Mouse (Mus musculus) kidney, embryonic 14.5 days (tissue): ENCODE results near the gene Slc7a11. TPM values are rescaled to one million over a fixed set of nuclear protein-coding genes. Genes with fewer than 3 reads are reported as not detected.

Source experiments
- ATAC-seq: fragments of 200-750 bp; cut with Nextera tagmentation; 2 replicates; pipeline ENCODE4 v1.8.0; 2017; ENCODE audit warnings: moderate number of reproducible peaks, mild to moderate bottlenecking, moderate TSS enrichment, moderate library complexity; ENCODE audit not compliant: low FRiP score, low TSS enrichment
- H3K27ac ChIP-seq: fragments of 300-500 bp; sonication (generic); 2 replicates; pipeline ENCODE4 v1.5.1; 2014; ENCODE audit warnings: low read depth, mild to moderate bottlenecking, low read length, moderate library complexity, mixed read lengths
- H3K27me3 ChIP-seq: fragments of 300-500 bp; sonication (generic); 2 replicates; pipeline ENCODE4 v1.6.1; 2014; ENCODE audit warnings: mild to moderate bottlenecking, low read length; ENCODE audit not compliant: control insufficient read depth, insufficient read depth
- H3K36me3 ChIP-seq: fragments of 300-500 bp; sonication (generic); 2 replicates; pipeline ENCODE4 v1.6.1; 2014; ENCODE audit warnings: low read length, mixed read lengths; ENCODE audit not compliant: control insufficient read depth, insufficient read depth
- H3K4me1 ChIP-seq: fragments of 300-500 bp; sonication (generic); 2 replicates; pipeline ENCODE4 v1.6.1; 2014; ENCODE audit warnings: low read length, mixed read lengths; ENCODE audit not compliant: control insufficient read depth, insufficient read depth
- H3K4me2 ChIP-seq: fragments of 300-500 bp; sonication (generic); replicated peaks from 2 replicates; pipeline ENCODE4 v1.6.1; 2014; ENCODE audit warnings: low read depth, mild to moderate bottlenecking, low read length
- H3K4me3 ChIP-seq: fragments of 300-500 bp; sonication (generic); 2 replicates; pipeline ENCODE4 v1.5.1; 2014; ENCODE audit warnings: mild to moderate bottlenecking, low read length
- H3K9ac ChIP-seq: fragments of 300-500 bp; sonication (generic); 2 replicates; pipeline ENCODE4 v1.6.1; 2014; ENCODE audit warnings: low read depth, mild to moderate bottlenecking, low read length, moderate library complexity
- H3K9me3 ChIP-seq: fragments of 300-500 bp; sonication (generic); 2 replicates; pipeline ENCODE4 v1.6.1; 2016; ENCODE audit warnings: low read length; ENCODE audit not compliant: control insufficient read depth
- WGBS: fragments of 180-500 bp; shearing (Covaris S2); extraction: QIAGEN DNeasy Blood & Tissue Kit; methylation state at CpG from one replicate; pipeline ENCODE4 v1.1.7; 2014; 5-methylcytosine and 5-hydroxymethylcytosine counted together
- polyA plus RNA-seq: library from polyadenylated mRNA; unstranded; fragments of >200 nt; fragmentation: Nextera tagmentation; extraction: Ambion mirVana; gene quantifications from 2 replicates; pipeline ENCODE4 v1.2.1, GENCODE M21; 2014

The Slc7a11 gene
- polyA plus RNA-seq, 1 experiment from 2014 or later = 0.58 TPM

DNA sequence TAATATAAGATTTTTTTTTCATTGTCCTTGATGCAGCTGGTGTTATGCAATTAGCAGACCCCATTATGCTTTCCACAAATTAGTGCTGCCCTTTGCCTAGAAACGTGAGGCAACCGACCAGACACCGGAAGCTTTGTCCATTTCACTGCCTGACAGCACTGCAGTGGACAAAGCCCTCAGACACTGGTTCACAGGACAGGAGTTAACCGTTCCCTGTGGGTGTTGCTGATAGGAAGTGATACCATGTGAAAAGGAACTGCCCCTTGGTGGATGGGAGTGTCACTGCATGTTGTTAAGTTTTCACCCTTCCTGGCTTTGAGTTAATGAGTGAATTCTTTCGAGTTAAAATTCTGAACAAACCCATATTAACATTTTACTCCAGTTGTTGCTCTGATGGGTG is 60.7 kb downstream of the Slc7a11 start:
- ATAC-seq = peak; percentile 22; the same call in 1 of the 2 replicates
- H3K9ac ChIP-seq = no peak overlapping the region
- no peaks in the 10 kb centered on the region for H3K27me3 ChIP-seq
- H3K4me1 ChIP-seq = no peaks in the 10 kb centered on the region
- peak overlapping the region; percentile 56 for H3K4me2 ChIP-seq
- no peaks in the 10 kb centered on the region for H3K36me3 ChIP-seq
- no peak overlapping the region for H3K4me3 ChIP-seq
- peak overlapping the region; percentile 47; the same call in 1 of the 2 replicates for H3K27ac ChIP-seq
- no peaks in the 10 kb centered on the region for H3K9me3 ChIP-seq
- 17% methylated on average over 5 of the region's 5 CpGs for WGBS

GRCm38 (mm10) chr3:50381861-50382693 is 61.3 kb downstream of the Slc7a11 start:
- no peaks in the 10 kb centered on the region for H3K27me3 ChIP-seq
- 0 out of 2 replicates have a peak overlapping the region, but pooled peaks have one; percentile 23 for H3K9ac ChIP-seq
- H3K4me1 ChIP-seq = no peaks in the 10 kb centered on the region
- H3K4me3 ChIP-seq = peak overlapping the region; percentile 38
- peak; percentile 77 for ATAC-seq
- 21% methylated on average over 22 of the region's 22 CpGs for WGBS
- H3K27ac ChIP-seq = peak overlapping the region; percentile 47; the same call in 1 of the 2 replicates
- peak overlapping the region; percentile 56 for H3K4me2 ChIP-seq
- H3K36me3 ChIP-seq = no peaks in the 10 kb centered on the region
- H3K9me3 ChIP-seq = no peaks in the 10 kb centered on the region

GRCm38 (mm10) chr3:50381160-50381860 is 62.1 kb downstream of the Slc7a11 start:
- H3K27ac ChIP-seq = no peak overlapping the region

DNA sequence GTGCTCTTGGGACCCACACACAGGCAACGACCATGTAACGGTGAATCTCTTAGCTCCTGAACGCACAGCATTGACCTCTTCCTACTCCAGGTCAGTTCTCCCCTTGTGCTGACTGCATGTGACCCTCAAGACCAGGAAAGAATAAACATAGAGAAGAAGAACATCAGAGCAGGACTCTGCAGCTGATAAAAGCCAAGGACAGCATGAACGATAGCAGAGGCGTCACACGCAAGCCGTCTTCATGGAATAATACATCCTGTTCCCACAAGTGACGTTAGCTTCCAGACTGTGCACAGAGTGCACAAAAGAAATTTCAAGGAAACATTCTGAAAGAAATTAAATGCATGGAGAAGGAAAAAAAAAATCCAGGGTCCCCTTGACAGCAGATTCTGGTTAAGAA is 63.5 kb downstream of the Slc7a11 start:
- H3K27ac ChIP-seq = no peak overlapping the region
- H3K4me3 ChIP-seq = no peak overlapping the region
- H3K4me1 ChIP-seq = no peaks in the 10 kb centered on the region
- ATAC-seq = no peak
- no peak overlapping the region for H3K4me2 ChIP-seq
- WGBS = 66% methylated on average over 8 of the region's 8 CpGs
- H3K9ac ChIP-seq = no peak overlapping the region
- no peaks in the 10 kb centered on the region for H3K9me3 ChIP-seq
- no peaks in the 10 kb centered on the region for H3K36me3 ChIP-seq
- no peaks in the 10 kb centered on the region for H3K27me3 ChIP-seq

More at GRCm38 (mm10) chr3:50381160-50381860, 62.1 kb downstream of the Slc7a11 start:
- H3K4me3 ChIP-seq = peak overlapping the region; percentile 38
- WGBS = 22% methylated on average over 10 of the region's 10 CpGs
- peak; percentile 70; the same call in 1 of the 2 replicates for ATAC-seq
- no peaks in the 10 kb centered on the region for H3K9me3 ChIP-seq
- H3K4me2 ChIP-seq = peak overlapping the region; percentile 56
- no peaks in the 10 kb centered on the region for H3K36me3 ChIP-seq
- H3K4me1 ChIP-seq = no peaks in the 10 kb centered on the region
- no peaks in the 10 kb centered on the region for H3K27me3 ChIP-seq
- H3K9ac ChIP-seq = 0 out of 2 replicates have a peak overlapping the region, but pooled peaks have one; percentile 23

GRCm38 (mm10) chr3:50375477-50375876 is 67.9 kb downstream of the Slc7a11 start:
- no peaks in the 10 kb centered on the region for H3K27me3 ChIP-seq
- H3K4me1 ChIP-seq = no peaks in the 10 kb centered on the region
- ATAC-seq = no peak

DNA sequence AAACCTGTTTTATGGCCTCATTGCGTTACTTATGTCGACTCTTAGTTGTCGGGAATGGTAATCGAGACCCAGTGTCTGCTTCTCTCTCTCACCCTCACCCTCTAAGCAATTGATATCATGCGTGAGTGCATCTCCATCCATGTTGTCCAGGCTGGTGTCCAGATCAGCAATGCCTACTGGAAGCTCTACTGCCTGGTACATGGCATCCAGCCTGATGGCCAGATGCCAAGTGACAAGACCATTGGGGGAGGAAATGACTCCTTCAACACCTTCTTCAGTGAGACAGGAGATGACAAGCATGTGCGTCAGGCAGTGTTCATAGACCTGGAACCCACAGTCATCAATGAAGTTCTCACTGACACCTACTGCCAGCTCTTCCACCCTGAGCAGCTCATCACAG is 73.6 kb downstream of the Slc7a11 start:
- no peaks in the 10 kb centered on the region for H3K36me3 ChIP-seq
- H3K9me3 ChIP-seq = no peaks in the 10 kb centered on the region
- no peak for ATAC-seq
- no peak overlapping the region for H3K4me2 ChIP-seq
- no peak overlapping the region for H3K9ac ChIP-seq
- no peaks in the 10 kb centered on the region for H3K4me1 ChIP-seq
- no peak overlapping the region for H3K27ac ChIP-seq
- H3K4me3 ChIP-seq = no peak overlapping the region
- no peaks in the 10 kb centered on the region for H3K27me3 ChIP-seq
- WGBS = 86% methylated on average over 6 of the region's 6 CpGs

More at GRCm38 (mm10) chr3:50375477-50375876, 67.9 kb downstream of the Slc7a11 start:
- Histone ChIP-seq H3K4me2 (no peak overlapping the region), H3K27ac (no peak overlapping the region), H3K4me3 (no peak overlapping the region), H3K9me3 (no peaks in the 10 kb centered on the region), H3K36me3 (no peaks in the 10 kb centered on the region), H3K9ac (no peak overlapping the region)

DNA sequence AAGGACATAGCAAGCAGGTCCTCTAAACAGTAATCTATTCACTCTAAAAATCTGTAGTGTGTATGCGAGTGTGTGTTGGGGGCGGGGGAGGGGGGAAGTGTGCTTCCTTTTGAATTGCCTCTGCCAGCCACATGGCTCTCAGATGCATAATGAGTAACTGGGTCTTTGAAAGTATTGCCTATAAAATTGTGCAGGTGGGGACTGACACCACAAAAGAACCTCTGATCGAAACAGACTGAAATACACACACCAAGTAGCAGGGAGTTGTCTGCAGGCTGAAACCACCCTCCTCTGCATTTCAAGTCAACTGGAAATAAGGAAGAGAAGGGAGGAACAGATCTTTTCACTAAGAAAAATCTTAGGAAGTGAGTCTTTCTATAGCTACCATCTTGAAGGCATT is 76.2 kb downstream of the Slc7a11 start:
- no peak overlapping the region for H3K27ac ChIP-seq
- ATAC-seq = no peak
- H3K27me3 ChIP-seq = no peaks in the 10 kb centered on the region
- H3K36me3 ChIP-seq = no peaks in the 10 kb centered on the region
- no peak overlapping the region for H3K4me3 ChIP-seq
- no peak overlapping the region for H3K4me2 ChIP-seq
- no peaks in the 10 kb centered on the region for H3K9me3 ChIP-seq
- H3K9ac ChIP-seq = no peak overlapping the region
- H3K4me1 ChIP-seq = no peaks in the 10 kb centered on the region
- WGBS = 68% methylated on average over 3 of the region's 3 CpGs

DNA sequence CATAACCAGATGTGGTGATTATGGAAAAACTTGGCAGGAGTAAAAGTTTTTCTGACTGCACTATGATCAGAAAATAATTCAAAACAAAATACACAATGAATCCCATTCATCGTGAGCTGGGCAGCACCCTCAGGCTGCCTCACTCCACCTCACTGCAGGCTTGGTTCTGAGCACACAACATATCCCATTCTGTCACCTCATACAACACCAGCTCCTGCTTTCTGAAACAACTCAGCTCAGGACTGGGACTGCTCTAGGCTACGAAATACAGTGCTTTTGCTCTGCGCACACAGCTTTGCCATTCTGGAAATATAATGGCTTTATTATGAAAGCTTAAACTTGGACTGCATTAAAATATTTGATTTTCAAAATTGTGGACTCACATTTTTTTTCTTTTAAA is 79.8 kb downstream of the Slc7a11 start:
- H3K4me3 ChIP-seq = no peak overlapping the region
- no peaks in the 10 kb centered on the region for H3K4me1 ChIP-seq
- no peak overlapping the region for H3K27ac ChIP-seq
- H3K36me3 ChIP-seq = no peaks in the 10 kb centered on the region
- WGBS = 83% methylated on average over 3 of the region's 3 CpGs
- no peak overlapping the region for H3K9ac ChIP-seq
- no peak overlapping the region for H3K4me2 ChIP-seq
- ATAC-seq = no peak
- no peaks in the 10 kb centered on the region for H3K9me3 ChIP-seq
- no peaks in the 10 kb centered on the region for H3K27me3 ChIP-seq

GRCm38 (mm10) chr3:50347081-50347480 is 96.3 kb downstream of the Slc7a11 start:
- no peak overlapping the region for H3K4me3 ChIP-seq
- no peaks in the 10 kb centered on the region for H3K27me3 ChIP-seq
- no peak for ATAC-seq
- H3K4me1 ChIP-seq = no peaks in the 10 kb centered on the region
- H3K9me3 ChIP-seq = no peaks in the 10 kb centered on the region
- H3K36me3 ChIP-seq = no peaks in the 10 kb centered on the region
- no peak overlapping the region for H3K9ac ChIP-seq
- 49% methylated on average over 1 of the region's 1 CpGs for WGBS
- H3K27ac ChIP-seq = no peak overlapping the region
- H3K4me2 ChIP-seq = no peak overlapping the region
